Mouse (Mus musculus): ENCODE results near the gene Ino80d.

GRCm38 (mm10) chr1:63100196-63100595, 14.3 kb downstream of the Ino80d start:
- TF ChIP-seq CTCF (IDR thresholded peaks at IDR 0.05) (no peak), POLR2A (IDR thresholded peaks at IDR 0.05; ENCODE audit: insufficient read depth, low read depth, low read length) (no peak), EP300 (IDR thresholded peaks at IDR 0.05; ENCODE audit: insufficient read depth, low read depth, low read length) (no peak)

All from heart, adult 2 months (tissue).